Mouse (Mus musculus): ENCODE results near the gene Gm10100. TPM values are rescaled to one million over a fixed set of nuclear protein-coding genes. Genes with fewer than 3 reads are reported as not detected.

Gm10100 gene
- polyA plus RNA-seq, 1 experiment from 2014 or later = not detected

Other genes with a start within 250 kb of the Gm10100 start
- 29.7 and 31.0 TPM in 2 replicates for gene Fam207a, start 210.7 kb upstream of the Gm10100 start, polyA plus RNA-seq (2015; fragmentation: Nextera tagmentation; extraction: Ambion mirVana)
- 6.7 and 8.3 TPM in 2 replicates for gene Itgb2, start 196.2 kb upstream of the Gm10100 start, polyA plus RNA-seq (2015; fragmentation: Nextera tagmentation; extraction: Ambion mirVana)
- gene Pttg1ip, start 144.8 kb upstream of the Gm10100 start, polyA plus RNA-seq (2015; fragmentation: Nextera tagmentation; extraction: Ambion mirVana) = 210 and 244 TPM in 2 replicates
- 324 and 327 TPM in 2 replicates for gene Sumo3, start 120.4 kb upstream of the Gm10100 start, polyA plus RNA-seq (2015; fragmentation: Nextera tagmentation; extraction: Ambion mirVana)
- 4.4 and 10.1 TPM in 2 replicates for gene Gm49325, start 120.3 kb upstream of the Gm10100 start, polyA plus RNA-seq (2015; fragmentation: Nextera tagmentation; extraction: Ambion mirVana)
- 78.0 and 82.4 TPM in 2 replicates for gene Ube2g2, start 104.2 kb upstream of the Gm10100 start, polyA plus RNA-seq (2015; fragmentation: Nextera tagmentation; extraction: Ambion mirVana)
- 0.96 and 1.5 TPM in 2 replicates for gene Tspear, start 39.9 kb upstream of the Gm10100 start, polyA plus RNA-seq (2015; fragmentation: Nextera tagmentation; extraction: Ambion mirVana)
- gene Gm19402, start 35.7 kb upstream of the Gm10100 start, polyA plus RNA-seq (2015; fragmentation: Nextera tagmentation; extraction: Ambion mirVana) = not detected in 2 replicates
- not detected in 2 replicates for gene Gm9508, start 29.3 kb upstream of the Gm10100 start, polyA plus RNA-seq (2015; fragmentation: Nextera tagmentation; extraction: Ambion mirVana)
- gene Gm10272, start 19.9 kb upstream of the Gm10100 start, polyA plus RNA-seq (2015; fragmentation: Nextera tagmentation; extraction: Ambion mirVana) = not detected in 2 replicates
- gene Gm10024, start 15.0 kb upstream of the Gm10100 start, polyA plus RNA-seq (2015; fragmentation: Nextera tagmentation; extraction: Ambion mirVana) = 0.27 TPM in 1 of 2 replicates, not detected in the other
- gene Gm10142, start 10.7 kb upstream of the Gm10100 start, polyA plus RNA-seq (2015; fragmentation: Nextera tagmentation; extraction: Ambion mirVana) = not detected in 2 replicates
- gene Krtap12-1, start 5.9 kb upstream of the Gm10100 start, polyA plus RNA-seq (2015; fragmentation: Nextera tagmentation; extraction: Ambion mirVana) = not detected in 2 replicates
- not detected in 2 replicates for gene Gm18596, start 16.2 kb downstream of the Gm10100 start, polyA plus RNA-seq (2015; fragmentation: Nextera tagmentation; extraction: Ambion mirVana)
- gene Gm9736, start 24.9 kb downstream of the Gm10100 start, polyA plus RNA-seq (2015; fragmentation: Nextera tagmentation; extraction: Ambion mirVana) = not detected in 2 replicates
- not detected in 2 replicates for gene Gm3233, start 33.2 kb downstream of the Gm10100 start, polyA plus RNA-seq (2015; fragmentation: Nextera tagmentation; extraction: Ambion mirVana)
- gene Gm3238, start 44.8 kb downstream of the Gm10100 start, polyA plus RNA-seq (2015; fragmentation: Nextera tagmentation; extraction: Ambion mirVana) = not detected in 2 replicates
- not detected in 2 replicates for gene Gm7138, start 50.5 kb downstream of the Gm10100 start, polyA plus RNA-seq (2015; fragmentation: Nextera tagmentation; extraction: Ambion mirVana)
- gene Gm3250, start 56.1 kb downstream of the Gm10100 start, polyA plus RNA-seq (2015; fragmentation: Nextera tagmentation; extraction: Ambion mirVana) = not detected in 2 replicates
- gene Gm7137, start 61.7 kb downstream of the Gm10100 start, polyA plus RNA-seq (2015; fragmentation: Nextera tagmentation; extraction: Ambion mirVana) = not detected in 2 replicates
- gene Gm9639, start 68.6 kb downstream of the Gm10100 start, polyA plus RNA-seq (2015; fragmentation: Nextera tagmentation; extraction: Ambion mirVana) = not detected in 2 replicates
- gene Gm19668, start 72.6 kb downstream of the Gm10100 start, polyA plus RNA-seq (2015; fragmentation: Nextera tagmentation; extraction: Ambion mirVana) = not detected in 2 replicates
- gene Gm9507, start 85.4 kb downstream of the Gm10100 start, polyA plus RNA-seq (2015; fragmentation: Nextera tagmentation; extraction: Ambion mirVana) = not detected in 2 replicates
- not detected in 2 replicates for gene Gm2696, start 88.2 kb downstream of the Gm10100 start, polyA plus RNA-seq (2015; fragmentation: Nextera tagmentation; extraction: Ambion mirVana)
- gene Krtap10-4, start 100.6 kb downstream of the Gm10100 start, polyA plus RNA-seq (2015; fragmentation: Nextera tagmentation; extraction: Ambion mirVana) = not detected in 2 replicates
- gene Krtap10-10, start 109.5 kb downstream of the Gm10100 start, polyA plus RNA-seq (2015; fragmentation: Nextera tagmentation; extraction: Ambion mirVana) = not detected in 2 replicates
- gene Gm36176, start 120.3 kb downstream of the Gm10100 start, polyA plus RNA-seq (2015; fragmentation: Nextera tagmentation; extraction: Ambion mirVana) = not detected in 2 replicates
- gene Gm10318, start 126.4 kb downstream of the Gm10100 start, polyA plus RNA-seq (2015; fragmentation: Nextera tagmentation; extraction: Ambion mirVana) = not detected in 2 replicates
- gene Gm3285, start 135.5 kb downstream of the Gm10100 start, polyA plus RNA-seq (2015; fragmentation: Nextera tagmentation; extraction: Ambion mirVana) = not detected in 2 replicates
- gene Lrrc3, start 176.1 kb downstream of the Gm10100 start, polyA plus RNA-seq (2015; fragmentation: Nextera tagmentation; extraction: Ambion mirVana) = 5.8 and 6.7 TPM in 2 replicates
- gene Trpm2, start 244.1 kb downstream of the Gm10100 start, polyA plus RNA-seq (2015; fragmentation: Nextera tagmentation; extraction: Ambion mirVana) = 1.1 and 1.5 TPM in 2 replicates